Mouse (Mus musculus): ENCODE measurements around the gene Cd300lb.

- no peak for TF ChIP-seq TAL1 (IDR thresholded peaks at IDR 0.05; ENCODE audit: low read length)
- no peak for TF ChIP-seq GATA1 (IDR thresholded peaks at IDR 0.05; ENCODE audit: low read length)
Measured at GRCm38 (mm10) chr11:114960369-114960768, 26.2 kb upstream of the Cd300lb start.
